Mouse (Mus musculus): ENCODE measurements around the gene Vps13d. TPM values are rescaled to one million over a fixed set of nuclear protein-coding genes. Genes with fewer than 3 reads are reported as not detected.

Vps13d gene
- polyA plus RNA-seq, 1 experiment from 2014 or later, result 11.6 TPM

GRCm38 (mm10) chr4:145033392-145033791, 161.4 kb downstream of the Vps13d start:
- Histone ChIP-seq H3K36me3 (peaks cover 20% of the 10 kb centered on the region), H3K27ac (no peak overlapping the region), H3K4me3 (replicated peaks) (no peak overlapping the region), H3K4me2 (no peak overlapping the region), H3K9me3 (0 out of 2 replicates have a peak, but pooled peaks cover 2% of the 10 kb centered on the region), H3K4me1 (replicated peaks) (peaks cover 21% of the 10 kb centered on the region), H3K27me3 (no peaks in the 10 kb centered on the region), H3K9ac (replicated peaks) (no peak overlapping the region)
- 67% methylated on average over 2 of the region's 2 CpGs for WGBS
- no peak for ATAC-seq (ENCODE audit: insufficient number of reproducible peaks, insufficient read depth, low FRiP score, low TSS enrichment, low read depth)

DNA sequence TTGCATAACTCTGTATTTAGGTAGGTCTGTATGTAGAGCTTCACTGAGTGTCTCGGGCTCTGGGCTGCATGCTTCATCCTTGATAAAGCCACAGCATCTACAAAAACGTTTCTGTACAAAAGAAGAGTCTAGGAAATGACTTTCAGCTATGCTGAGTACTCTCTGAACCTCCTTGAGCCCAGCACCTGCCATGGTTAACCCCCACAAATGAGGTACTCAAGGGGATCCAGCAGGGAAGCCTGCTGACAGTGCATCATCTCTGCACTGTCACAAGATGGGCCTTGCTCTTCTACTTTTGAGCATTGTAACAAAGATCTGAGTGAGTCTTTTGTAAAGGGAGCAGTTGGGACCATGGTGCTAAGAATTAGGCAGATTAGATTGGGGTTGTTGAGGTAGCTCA, 162.2 kb downstream of the Vps13d start:
- H3K4me2 ChIP-seq, result no peak overlapping the region
- H3K4me1 ChIP-seq (replicated peaks), result peaks cover 17% of the 10 kb centered on the region
- H3K9ac ChIP-seq (replicated peaks), result no peak overlapping the region
- 0 out of 2 replicates have a peak, but pooled peaks cover 2% of the 10 kb centered on the region for H3K9me3 ChIP-seq
- ATAC-seq (ENCODE audit: insufficient number of reproducible peaks, insufficient read depth, low FRiP score, low TSS enrichment, low read depth), result no peak
- H3K27me3 ChIP-seq, result no peaks in the 10 kb centered on the region
- peaks cover 17% of the 10 kb centered on the region for H3K36me3 ChIP-seq
- H3K27ac ChIP-seq, result no peak overlapping the region
- 82% methylated on average over 2 of the region's 2 CpGs for WGBS
- H3K4me3 ChIP-seq (replicated peaks), result no peak overlapping the region

DNA sequence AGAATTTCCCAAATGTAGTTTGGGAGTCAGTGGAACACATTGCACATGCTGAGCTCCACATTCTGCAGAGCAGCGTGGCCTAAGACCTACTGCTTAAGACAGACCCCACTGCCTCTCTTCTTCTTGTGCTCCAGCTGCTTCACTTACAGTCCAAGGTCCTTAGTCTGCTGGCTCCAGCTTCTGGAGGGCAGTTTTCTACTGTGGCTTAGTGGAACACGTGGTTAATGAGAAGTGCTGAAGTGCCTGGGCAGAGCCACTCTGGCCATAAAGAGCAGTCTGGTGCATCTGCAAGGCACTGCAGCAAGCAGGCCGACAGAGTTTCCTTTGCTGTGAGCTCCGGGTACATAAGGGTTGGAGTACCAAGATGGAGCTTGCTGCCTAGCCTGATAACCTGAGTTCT, 163.3 kb downstream of the Vps13d start:
- Histone ChIP-seq H3K9ac (replicated peaks) (no peak overlapping the region), H3K4me3 (replicated peaks) (no peak overlapping the region), H3K27ac (no peak overlapping the region), H3K9me3 (no peaks in the 10 kb centered on the region), H3K36me3 (peaks cover 9% of the 10 kb centered on the region; the same call in 1 of the 2 replicates), H3K27me3 (no peaks in the 10 kb centered on the region), H3K4me2 (no peak overlapping the region), H3K4me1 (replicated peaks) (peaks cover 20% of the 10 kb centered on the region)
- 61% methylated on average over 4 of the region's 4 CpGs for WGBS
- no peak for ATAC-seq (ENCODE audit: insufficient number of reproducible peaks, insufficient read depth, low FRiP score, low TSS enrichment, low read depth)

- Histone ChIP-seq H3K9me3 (no peaks in the 10 kb centered on the region), H3K27ac (no peak overlapping the region), H3K9ac (replicated peaks) (no peak overlapping the region), H3K4me3 (replicated peaks) (no peak overlapping the region), H3K4me2 (no peak overlapping the region), H3K27me3 (no peaks in the 10 kb centered on the region), H3K36me3 (peaks cover 7% of the 10 kb centered on the region; the same call in 1 of the 2 replicates), H3K4me1 (replicated peaks) (peaks cover 35% of the 10 kb centered on the region)
- no peak for ATAC-seq (ENCODE audit: insufficient number of reproducible peaks, insufficient read depth, low FRiP score, low TSS enrichment, low read depth)
- 64% methylated on average over 7 of the region's 7 CpGs for WGBS
Observed at GRCm38 (mm10) chr4:145026449-145026851, 168.4 kb downstream of the Vps13d start.

- Histone ChIP-seq H3K36me3 (0 out of 2 replicates have a peak, but pooled peaks cover 6% of the 10 kb centered on the region), H3K4me1 (replicated peaks) (peaks cover 35% of the 10 kb centered on the region), H3K9me3 (no peaks in the 10 kb centered on the region), H3K9ac (replicated peaks) (no peak overlapping the region), H3K27ac (peak overlapping the region; percentile 32), H3K4me2 (0 out of 2 replicates have a peak overlapping the region, but pooled peaks have one; percentile 3), H3K27me3 (no peaks in the 10 kb centered on the region), H3K4me3 (replicated peaks) (no peak overlapping the region)
- no peak for ATAC-seq (ENCODE audit: insufficient number of reproducible peaks, insufficient read depth, low FRiP score, low TSS enrichment, low read depth)
- 68% methylated on average over 7 of the region's 7 CpGs for WGBS
Observed at GRCm38 (mm10) chr4:145025409-145025762, 169.4 kb downstream of the Vps13d start.

- peak; percentile 24; the same call in 1 of the 2 replicates for ATAC-seq (ENCODE audit: insufficient number of reproducible peaks, insufficient read depth, low FRiP score, low TSS enrichment, low read depth)
- peaks cover 7% of the 10 kb centered on the region; the same call in 1 of the 2 replicates for H3K36me3 ChIP-seq
- 26% methylated on average over 8 of the region's 8 CpGs for WGBS
- H3K4me1 ChIP-seq (replicated peaks), result peaks cover 35% of the 10 kb centered on the region
- H3K4me3 ChIP-seq (replicated peaks), result no peak overlapping the region
- H3K9ac ChIP-seq (replicated peaks), result no peak overlapping the region
- no peaks in the 10 kb centered on the region for H3K9me3 ChIP-seq
- H3K4me2 ChIP-seq, result 0 out of 2 replicates have a peak overlapping the region, but pooled peaks have one; percentile 3
- no peaks in the 10 kb centered on the region for H3K27me3 ChIP-seq
- H3K27ac ChIP-seq, result peak overlapping the region; percentile 32
Observed at GRCm38 (mm10) chr4:145024694-145025408, 170.0 kb downstream of the Vps13d start.

DNA sequence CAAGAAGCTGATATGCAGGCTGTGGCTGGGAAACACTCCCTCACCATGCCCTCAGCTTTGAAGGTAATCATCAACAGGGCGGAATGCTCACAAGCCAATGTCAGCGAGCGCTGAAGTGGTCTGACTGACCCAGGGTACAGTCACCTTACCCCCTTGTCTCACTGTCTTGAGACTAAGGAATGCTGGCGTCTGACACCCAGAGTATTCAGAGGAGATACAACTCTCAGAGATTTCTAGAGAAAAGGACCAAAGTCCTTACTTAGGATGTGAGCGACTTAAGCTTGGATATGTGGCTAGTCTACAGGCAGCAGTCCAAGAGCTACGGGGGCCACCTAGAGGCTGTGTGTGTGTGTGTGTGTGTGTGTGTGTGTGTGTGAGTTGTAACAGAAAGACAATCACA, 170.9 kb downstream of the Vps13d start:
- 80% methylated on average over 6 of the region's 6 CpGs for WGBS
- Histone ChIP-seq H3K27ac (no peak overlapping the region), H3K9me3 (no peaks in the 10 kb centered on the region), H3K36me3 (peaks cover 12% of the 10 kb centered on the region; the same call in 1 of the 2 replicates), H3K27me3 (no peaks in the 10 kb centered on the region), H3K9ac (replicated peaks) (no peak overlapping the region), H3K4me2 (no peak overlapping the region), H3K4me3 (replicated peaks) (no peak overlapping the region), H3K4me1 (replicated peaks) (peaks cover 35% of the 10 kb centered on the region)
- ATAC-seq (ENCODE audit: insufficient number of reproducible peaks, insufficient read depth, low FRiP score, low TSS enrichment, low read depth), result no peak

DNA sequence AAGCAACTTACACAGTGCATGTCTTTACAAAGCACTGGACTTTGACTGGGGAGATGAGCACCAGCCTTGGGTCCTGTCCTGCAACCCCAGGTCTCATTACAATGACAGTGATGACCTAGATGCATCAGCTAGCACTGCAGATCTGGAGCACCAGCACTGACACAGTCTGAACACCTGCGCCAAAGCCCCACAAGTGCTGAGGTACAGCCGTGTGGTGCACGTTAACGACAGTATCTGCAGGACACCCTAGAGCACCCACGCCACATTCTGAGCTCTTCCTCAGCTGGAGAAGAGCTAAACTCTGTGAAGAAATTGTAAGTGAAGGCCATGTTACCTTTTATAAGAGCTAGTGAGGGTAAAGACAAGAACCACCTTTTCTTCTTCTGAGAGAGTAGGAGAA, 172.0 kb downstream of the Vps13d start:
- Histone ChIP-seq H3K9ac (replicated peaks) (no peak overlapping the region), H3K27me3 (no peaks in the 10 kb centered on the region), H3K4me1 (replicated peaks) (peaks cover 35% of the 10 kb centered on the region), H3K4me3 (replicated peaks) (no peak overlapping the region), H3K36me3 (peaks cover 18% of the 10 kb centered on the region; the same call in 1 of the 2 replicates), H3K9me3 (no peaks in the 10 kb centered on the region), H3K4me2 (no peak overlapping the region), H3K27ac (no peak overlapping the region)
- WGBS, result 86% methylated on average over 5 of the region's 5 CpGs
- no peak for ATAC-seq (ENCODE audit: insufficient number of reproducible peaks, insufficient read depth, low FRiP score, low TSS enrichment, low read depth)

GRCm38 (mm10) chr4:145022211-145022610, 172.6 kb downstream of the Vps13d start:
- H3K4me1 ChIP-seq (replicated peaks), result peaks cover 35% of the 10 kb centered on the region
- peaks cover 18% of the 10 kb centered on the region; the same call in 1 of the 2 replicates for H3K36me3 ChIP-seq
- no peaks in the 10 kb centered on the region for H3K9me3 ChIP-seq
- no peak overlapping the region for H3K4me3 ChIP-seq (replicated peaks)
- H3K27ac ChIP-seq, result no peak overlapping the region
- ATAC-seq (ENCODE audit: insufficient number of reproducible peaks, insufficient read depth, low FRiP score, low TSS enrichment, low read depth), result no peak
- no peak overlapping the region for H3K9ac ChIP-seq (replicated peaks)
- WGBS, result 91% methylated on average over 2 of the region's 2 CpGs
- H3K27me3 ChIP-seq, result no peaks in the 10 kb centered on the region
- H3K4me2 ChIP-seq, result no peak overlapping the region

DNA sequence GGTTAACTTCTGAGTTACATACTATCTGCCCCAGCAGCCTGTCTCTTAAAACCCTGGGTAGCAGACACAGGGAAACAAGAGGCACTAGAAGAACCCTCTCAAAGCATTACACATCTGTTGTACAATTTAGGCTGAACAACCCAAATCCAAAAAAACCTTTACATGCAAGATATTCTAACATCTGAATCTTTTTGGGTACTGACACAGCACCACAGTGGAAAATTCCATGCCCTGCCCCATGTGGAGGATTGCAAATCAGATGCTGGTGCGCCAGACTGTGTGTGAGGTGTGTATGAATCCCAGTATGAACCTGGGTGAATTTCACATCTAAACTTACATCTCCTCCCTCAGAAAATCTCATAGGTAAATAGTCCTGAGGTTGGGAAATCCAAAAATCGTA, 174.4 kb downstream of the Vps13d start:
- peaks cover 22% of the 10 kb centered on the region for H3K4me1 ChIP-seq (replicated peaks)
- no peaks in the 10 kb centered on the region for H3K27me3 ChIP-seq
- no peak overlapping the region for H3K4me3 ChIP-seq (replicated peaks)
- ATAC-seq (ENCODE audit: insufficient number of reproducible peaks, insufficient read depth, low FRiP score, low TSS enrichment, low read depth), result no peak
- no peak overlapping the region for H3K27ac ChIP-seq
- no peak overlapping the region for H3K4me2 ChIP-seq
- H3K9me3 ChIP-seq, result no peaks in the 10 kb centered on the region
- peaks cover 33% of the 10 kb centered on the region for H3K36me3 ChIP-seq
- no peak overlapping the region for H3K9ac ChIP-seq (replicated peaks)
- 97% methylated on average over 2 of the region's 2 CpGs for WGBS

GRCm38 (mm10) chr4:145019121-145019714, 175.6 kb downstream of the Vps13d start:
- Histone ChIP-seq H3K27ac (no peak overlapping the region), H3K9ac (replicated peaks) (no peak overlapping the region), H3K4me3 (replicated peaks) (no peak overlapping the region), H3K36me3 (peaks cover 43% of the 10 kb centered on the region), H3K4me1 (replicated peaks) (peaks cover 10% of the 10 kb centered on the region), H3K4me2 (no peak overlapping the region), H3K9me3 (no peaks in the 10 kb centered on the region), H3K27me3 (no peaks in the 10 kb centered on the region)
- 93% methylated on average over 3 of the region's 3 CpGs for WGBS
- no peak for ATAC-seq (ENCODE audit: insufficient number of reproducible peaks, insufficient read depth, low FRiP score, low TSS enrichment, low read depth)
